Mouse (Mus musculus) MEL (cell line): ENCODE results near the gene Igf1r.

ENCODE experiments used
- CHD1 ChIP-seq: IDR thresholded peaks from 2 replicates; pipeline ENCODE4 v1.6.1; 2012; ENCODE audit warnings: low read depth, mild to moderate bottlenecking, inconsistent platforms, low read length, improper control_type of control experiment
- CHD2 ChIP-seq: IDR thresholded peaks from 2 replicates; pipeline ENCODE4 v1.6.1; 2011; ENCODE audit warnings: low read length, improper control_type of control experiment
- CTCF ChIP-seq, 3 experiments: IDR thresholded peaks in 2 of 3; conservative IDR thresholded peaks in 1 of 3; 2 replicates each; pipeline ENCODE4 v1.5.1; 2011 to 2012; ENCODE audit warnings: low read length in 3 of 3, low read depth in 2 of 3, mild to moderate bottlenecking in 2 of 3, improper control_type of control experiment in 1 of 3, inconsistent platforms in 1 of 3, mixed read lengths in 1 of 3, moderate library complexity in 1 of 3; ENCODE audit not compliant: control insufficient read depth in 1 of 3, insufficient read depth in 1 of 3, poor library complexity in 1 of 3, severe bottlenecking in 1 of 3
- ELF1 ChIP-seq: IDR thresholded peaks from 2 replicates; pipeline ENCODE4 v1.6.1; 2014; ENCODE audit warnings: low read depth, mild to moderate bottlenecking, inconsistent platforms, low read length, improper control_type of control experiment, moderate library complexity
- EP300 ChIP-seq, 2 experiments: IDR thresholded peaks; 2 replicates each; pipeline ENCODE4 v1.6.1; 2011; ENCODE audit warnings: improper control_type of control experiment in 2 of 2, low read length in 2 of 2, low read depth in 1 of 2, mild to moderate bottlenecking in 1 of 2
- GABPA ChIP-seq: IDR thresholded peaks from 2 replicates; pipeline ENCODE4 v1.6.1; 2012; ENCODE audit warnings: low read depth, mild to moderate bottlenecking, inconsistent platforms, low read length, improper control_type of control experiment, moderate library complexity
- HCFC1 ChIP-seq: IDR thresholded peaks from 2 replicates; pipeline ENCODE4 v1.6.1; 2012; ENCODE audit warnings: low read depth, mild to moderate bottlenecking, inconsistent platforms, low read length, improper control_type of control experiment, moderate library complexity
- JUND ChIP-seq: IDR thresholded peaks from 2 replicates; pipeline ENCODE4 v1.6.1; 2011; ENCODE audit warnings: low read depth, mild to moderate bottlenecking, improper control_type of control experiment, low read length
- KAT2A ChIP-seq: conservative IDR thresholded peaks from 2 replicates; pipeline ENCODE4 v1.6.1; 2012; ENCODE audit warnings: low read depth, low read length, improper control_type of control experiment, inconsistent platforms
- POLR2A ChIP-seq, 2 experiments: IDR thresholded peaks; 2 replicates each; pipeline ENCODE4 v1.6.1; 2011 to 2012; ENCODE audit warnings: low read length in 2 of 2, mild to moderate bottlenecking in 2 of 2, control low read depth in 1 of 2, improper control_type of control experiment in 1 of 2, low read depth in 1 of 2, moderate library complexity in 1 of 2; ENCODE audit not compliant: control insufficient read depth in 1 of 2, insufficient read depth in 1 of 2, poor library complexity in 1 of 2
- TAL1 ChIP-seq: IDR thresholded peaks from 2 replicates; pipeline ENCODE4 v1.6.1; 2012; ENCODE audit warnings: mild to moderate bottlenecking, inconsistent platforms, low read length, moderate library complexity, mixed read lengths
- USF1 ChIP-seq: IDR thresholded peaks from 2 replicates; pipeline ENCODE4 v1.6.1; 2014; ENCODE audit warnings: low read depth, mild to moderate bottlenecking, inconsistent platforms, low read length, improper control_type of control experiment, moderate library complexity
- ZMIZ1 ChIP-seq: IDR thresholded peaks from 2 replicates; pipeline ENCODE4 v1.6.1; 2012; ENCODE audit warnings: low read depth, mild to moderate bottlenecking, inconsistent platforms, low read length, improper control_type of control experiment, moderate library complexity
- ZNF384 ChIP-seq: IDR thresholded peaks from 2 replicates; pipeline ENCODE4 v1.6.1; 2012; ENCODE audit warnings: low read depth, mild to moderate bottlenecking, inconsistent platforms, low read length, improper control_type of control experiment

DNA sequence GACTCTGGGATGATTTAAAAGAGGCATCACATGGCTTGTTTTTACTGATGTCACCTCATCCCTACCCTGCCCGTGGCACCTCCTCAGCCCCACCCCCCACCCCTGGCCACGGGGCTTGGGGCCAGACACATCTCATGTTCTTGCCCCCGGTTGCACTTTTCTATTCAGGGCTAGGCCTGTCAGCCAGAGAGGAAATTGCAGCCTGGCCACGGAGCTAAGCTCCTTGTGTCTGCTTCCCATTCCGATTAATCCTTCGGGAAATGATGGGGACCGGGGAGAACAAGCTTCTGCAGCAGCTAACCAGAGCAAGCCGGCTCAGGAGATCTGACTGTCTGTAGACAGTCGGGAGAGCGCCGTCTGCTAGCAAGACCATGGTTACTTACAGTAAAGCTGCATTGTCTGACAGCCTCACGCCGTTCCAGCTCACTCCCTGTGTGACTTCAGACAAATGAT lies 270.8 kb downstream of the Igf1r start:
- TF ChIP-seq ELF1 = no peak
- TF ChIP-seq CHD2 = no peak
- no peak for TF ChIP-seq CTCF (IDR thresholded peaks at IDR 0.05 in 2 of 3, conservative IDR thresholded peaks at IDR 0.05 in 1 of 3; ENCODE audit: control insufficient read depth in 1 of 3, insufficient read depth in 1 of 3, low read depth in 2 of 3, low read length in 3 of 3, poor library complexity in 1 of 3, severe bottlenecking in 1 of 3)
- no peak for TF ChIP-seq ZNF384
- TF ChIP-seq TAL1 = no peak
- no peak for TF ChIP-seq POLR2A (IDR thresholded peaks at IDR 0.05; ENCODE audit: control insufficient read depth in 1 of 2, insufficient read depth in 1 of 2, low read depth in 1 of 2, low read length in 2 of 2, poor library complexity in 1 of 2)
- TF ChIP-seq HCFC1 = no peak
- no peak for TF ChIP-seq EP300 (IDR thresholded peaks at IDR 0.05; ENCODE audit: low read depth in 1 of 2, low read length in 2 of 2)
- no peak for TF ChIP-seq ZMIZ1
- TF ChIP-seq USF1 = no peak
- TF ChIP-seq KAT2A = no peak
- no peak for TF ChIP-seq CHD1
- TF ChIP-seq JUND = no peak
- TF ChIP-seq GABPA = no peak
